Mouse (Mus musculus): ENCODE results near the gene Dot1l. TPM values are rescaled to one million over a fixed set of nuclear protein-coding genes. Genes with fewer than 3 reads are reported as not detected.

Dot1l gene
- total and polyA plus RNA-seq, 3 experiments, result 8.7 to 118 (median 105) TPM

DNA sequence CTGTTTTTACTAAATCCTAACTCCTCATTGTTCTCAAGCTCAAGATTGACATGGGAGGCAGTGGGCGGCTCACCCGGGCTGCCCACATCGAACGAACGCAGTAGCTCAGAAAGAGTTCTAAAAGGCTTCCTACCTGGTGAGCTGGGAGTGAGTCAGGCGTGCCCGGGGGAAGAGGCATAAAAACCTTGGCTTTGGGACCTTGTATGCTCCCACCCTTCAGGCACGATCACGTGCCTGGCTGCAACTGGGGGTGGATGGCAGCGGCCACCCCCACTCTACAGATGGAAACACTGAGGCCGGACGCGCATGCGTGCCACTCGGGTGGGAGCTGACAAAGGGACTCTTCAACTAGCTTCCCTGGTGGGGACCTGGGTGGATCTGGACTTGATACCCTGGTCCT, 87.3 kb downstream of the Dot1l start:
- Histone ChIP-seq H3K9me3 (replicated peaks) (no peaks in the 10 kb centered on the region), H3K36me3 (replicated peaks) (no peaks in the 10 kb centered on the region), H3K4me3 (ENCODE audit: low read depth, low read length) (no peak overlapping the region), H3K27me3 (ENCODE audit: insufficient read depth, low read length) (peaks cover 90% of the 10 kb centered on the region), H3K4me1 (ENCODE audit: insufficient read depth, low read depth, low read length) (peaks cover 11% of the 10 kb centered on the region)
- TF ChIP-seq POLR2AphosphoS5 (IDR thresholded peaks at IDR 0.05; ENCODE audit: insufficient replicate concordance, low read depth, low read length), result no peak
- TF ChIP-seq TAL1 (conservative IDR thresholded peaks at IDR 0.05; ENCODE audit: low read depth, low read length), result no peak
- TF ChIP-seq GATA2 (IDR thresholded peaks at IDR 0.05; ENCODE audit: borderline replicate concordance, low read depth, low read length), result no peak
- no peak for TF ChIP-seq CTCF (IDR thresholded peaks at IDR 0.05; ENCODE audit: low read depth, low read length)
- TF ChIP-seq GATA1 (IDR thresholded peaks at IDR 0.05; ENCODE audit: borderline replicate concordance, low read length), result no peak
- no peak for DNase-seq (ENCODE audit: low spot score)
- no peak for ATAC-seq (ENCODE audit: extremely low read depth, insufficient number of reproducible peaks, low FRiP score, poor library complexity, severe bottlenecking)

DNA sequence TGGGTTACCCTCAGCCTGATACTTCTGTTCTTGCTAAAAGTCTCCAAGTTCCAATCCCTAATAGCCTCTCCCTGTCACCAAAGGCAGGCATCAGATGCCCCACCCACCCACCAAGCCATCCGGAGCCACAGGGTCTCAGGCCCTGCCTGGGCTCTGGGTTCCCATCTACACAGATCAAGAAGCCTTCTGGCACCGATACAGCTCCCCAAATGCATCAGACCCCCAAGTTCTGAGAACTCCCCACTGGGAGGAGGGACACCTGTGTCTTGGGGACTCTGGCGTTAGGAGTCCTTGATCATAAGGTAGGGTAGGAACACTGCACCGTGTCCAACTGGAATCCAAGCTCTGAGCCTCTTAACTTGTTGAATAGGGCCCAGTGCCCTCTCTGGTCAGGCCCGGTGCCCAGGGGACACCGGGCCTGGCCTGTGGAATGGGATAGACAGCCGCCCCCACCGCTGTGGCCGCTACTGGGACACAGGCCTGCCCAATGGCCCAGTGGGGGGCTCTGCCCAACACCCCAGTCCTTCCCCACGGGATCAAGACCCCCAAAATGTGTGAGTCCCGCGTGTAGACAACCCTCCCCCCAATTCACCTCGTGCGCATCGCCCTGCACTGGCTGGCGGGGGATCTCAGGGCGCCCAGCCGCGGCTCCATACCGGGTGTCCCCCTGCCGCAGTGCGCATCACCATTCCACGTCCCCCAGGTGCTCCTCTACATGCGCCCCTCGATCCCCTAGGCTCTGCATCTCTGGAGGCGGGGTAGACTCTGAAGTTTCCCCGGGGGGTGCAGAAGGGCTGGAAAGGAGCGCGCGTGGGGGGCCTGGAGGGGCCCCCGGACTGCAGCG, 88.3 kb downstream of the Dot1l start:
- no peaks in the 10 kb centered on the region for H3K9me3 ChIP-seq (replicated peaks)
- H3K27me3 ChIP-seq (ENCODE audit: insufficient read depth, low read length), result peaks cover 81% of the 10 kb centered on the region
- no peaks in the 10 kb centered on the region for H3K36me3 ChIP-seq (replicated peaks)
- H3K4me1 ChIP-seq (ENCODE audit: insufficient read depth, low read depth, low read length), result peaks cover 13% of the 10 kb centered on the region
- ATAC-seq (ENCODE audit: extremely low read depth, insufficient number of reproducible peaks, low FRiP score, poor library complexity, severe bottlenecking) (no peak), DNase-seq (ENCODE audit: low spot score) (no peak)
- TF ChIP-seq GATA2 (IDR thresholded peaks at IDR 0.05; ENCODE audit: borderline replicate concordance, low read depth, low read length) (no peak), POLR2AphosphoS5 (IDR thresholded peaks at IDR 0.05; ENCODE audit: insufficient replicate concordance, low read depth, low read length) (no peak), CTCF (IDR thresholded peaks at IDR 0.05; ENCODE audit: low read depth, low read length) (no peak), TAL1 (conservative IDR thresholded peaks at IDR 0.05; ENCODE audit: low read depth, low read length) (no peak), GATA1 (IDR thresholded peaks at IDR 0.05; ENCODE audit: borderline replicate concordance, low read length) (no peak)
- no peak overlapping the region for H3K4me3 ChIP-seq (ENCODE audit: low read depth, low read length)

DNA sequence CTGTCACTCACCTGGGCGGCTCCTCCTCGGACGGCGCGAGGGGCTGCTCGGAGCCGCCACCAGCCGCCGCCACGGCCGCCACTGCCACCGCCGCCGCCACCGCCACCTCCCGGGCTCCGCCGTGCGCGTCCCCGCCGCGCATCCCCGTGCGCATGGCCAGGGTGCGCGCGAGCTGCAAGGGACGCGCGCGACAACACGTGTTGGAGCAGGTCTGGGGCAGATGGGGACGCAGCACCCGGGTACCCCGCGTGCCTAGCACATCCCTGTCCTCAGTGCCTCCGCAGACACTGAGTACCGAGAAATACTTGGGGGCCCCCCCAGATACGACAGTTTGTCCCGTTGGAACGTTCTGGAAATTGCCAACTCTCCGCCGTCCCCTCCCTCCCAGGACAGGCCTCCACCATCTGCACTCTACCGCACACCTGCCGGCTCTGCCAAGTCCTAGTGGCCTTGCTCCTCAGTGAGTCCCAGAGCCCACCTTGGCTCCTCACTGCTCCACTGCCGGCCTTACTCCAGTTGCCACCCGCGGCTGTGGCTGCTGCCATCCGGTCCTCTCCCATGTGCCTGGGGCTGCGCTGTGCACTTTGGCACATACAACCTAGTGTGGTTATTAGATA, 89.0 kb downstream of the Dot1l start, which contains the start of gene Lingo3:
Lingo3 (minus strand) TSS at position 109 of the 617 bp plus-strand sequence.
- peaks cover 21% of the 10 kb centered on the region for H3K4me1 ChIP-seq (ENCODE audit: insufficient read depth, low read depth, low read length)
- peaks cover under 1% of the 10 kb centered on the region for H3K36me3 ChIP-seq (replicated peaks)
- no peak within 1 kb of the TSS for H3K4me3 ChIP-seq (ENCODE audit: low read depth, low read length)
- DNase-seq (ENCODE audit: low spot score) (no peak), ATAC-seq (ENCODE audit: extremely low read depth, insufficient number of reproducible peaks, low FRiP score, poor library complexity, severe bottlenecking) (no peak)
- H3K27me3 ChIP-seq (ENCODE audit: insufficient read depth, low read length), result peaks cover 75% of the 10 kb centered on the region
- TF ChIP-seq POLR2AphosphoS5 (IDR thresholded peaks at IDR 0.05; ENCODE audit: insufficient replicate concordance, low read depth, low read length), result no peak
- no peak for TF ChIP-seq TAL1 (conservative IDR thresholded peaks at IDR 0.05; ENCODE audit: low read depth, low read length)
- no peak for TF ChIP-seq GATA1 (IDR thresholded peaks at IDR 0.05; ENCODE audit: borderline replicate concordance, low read length)
- no peak for TF ChIP-seq CTCF (IDR thresholded peaks at IDR 0.05; ENCODE audit: low read depth, low read length)
- TF ChIP-seq GATA2 (IDR thresholded peaks at IDR 0.05; ENCODE audit: borderline replicate concordance, low read depth, low read length), result no peak
- no peaks in the 10 kb centered on the region for H3K9me3 ChIP-seq (replicated peaks)

Other genes starting within 250 kb of the Dot1l start
Only the 20 nearest of the 25 such genes appear.
- 37.5 and 39.4 TPM in 2 replicates for gene Scamp4, start 152.3 kb upstream of the Dot1l start, total RNA-seq (2014; fragmentation: Nextera tagmentation)
- gene Scamp4, start 152.3 kb upstream of the Dot1l start, total RNA-seq (2017), result 12.7 and 12.9 TPM in 2 replicates
- gene Scamp4, start 152.3 kb upstream of the Dot1l start, polyA plus RNA-seq (2012), result 72.8 and 87.0 TPM in 2 replicates
- not detected in 2 replicates for gene Adat3, start 152.3 kb upstream of the Dot1l start, total RNA-seq (2014; fragmentation: Nextera tagmentation)
- gene Adat3, start 152.3 kb upstream of the Dot1l start, total RNA-seq (2017), result 1.2 and 1.6 TPM in 2 replicates
- gene Adat3, start 152.3 kb upstream of the Dot1l start, polyA plus RNA-seq (2012), result 19.4 and 23.5 TPM in 2 replicates
- gene Gm49322, start 149.2 kb upstream of the Dot1l start, total RNA-seq (2014; fragmentation: Nextera tagmentation), result 1.1 and 2.2 TPM in 2 replicates
- gene Gm49322, start 149.2 kb upstream of the Dot1l start, total RNA-seq (2017), result 0.82 and 1.2 TPM in 2 replicates
- 2.4 and 2.8 TPM in 2 replicates for gene Gm49322, start 149.2 kb upstream of the Dot1l start, polyA plus RNA-seq (2012)
- 91.3 and 110 TPM in 2 replicates for gene Csnk1g2, start 132.4 kb upstream of the Dot1l start, total RNA-seq (2014; fragmentation: Nextera tagmentation)
- 189 and 193 TPM in 2 replicates for gene Csnk1g2, start 132.4 kb upstream of the Dot1l start, total RNA-seq (2017)
- gene Csnk1g2, start 132.4 kb upstream of the Dot1l start, polyA plus RNA-seq (2012), result 470 and 513 TPM in 2 replicates
- 11.1 and 19.7 TPM in 2 replicates for gene Btbd2, start 98.1 kb upstream of the Dot1l start, total RNA-seq (2014; fragmentation: Nextera tagmentation)
- gene Btbd2, start 98.1 kb upstream of the Dot1l start, total RNA-seq (2017), result 17.9 and 19.2 TPM in 2 replicates
- gene Btbd2, start 98.1 kb upstream of the Dot1l start, polyA plus RNA-seq (2012), result 96.3 and 102 TPM in 2 replicates
- 127 and 140 TPM in 2 replicates for gene Mknk2, start 77.1 kb upstream of the Dot1l start, total RNA-seq (2014; fragmentation: Nextera tagmentation)
- gene Mknk2, start 77.1 kb upstream of the Dot1l start, total RNA-seq (2017), result 70.4 and 72.2 TPM in 2 replicates
- 455 and 521 TPM in 2 replicates for gene Mknk2, start 77.1 kb upstream of the Dot1l start, polyA plus RNA-seq (2012)
- gene Mob3a, start 53.2 kb upstream of the Dot1l start, total RNA-seq (2014; fragmentation: Nextera tagmentation), result 44.4 and 52.8 TPM in 2 replicates
- 53.8 and 61.8 TPM in 2 replicates for gene Mob3a, start 53.2 kb upstream of the Dot1l start, total RNA-seq (2017)
- gene Mob3a, start 53.2 kb upstream of the Dot1l start, polyA plus RNA-seq (2012), result 45.8 and 54.2 TPM in 2 replicates
- gene Izumo4, start 53.0 kb upstream of the Dot1l start, total RNA-seq (2014; fragmentation: Nextera tagmentation), result 2.3 and 7.4 TPM in 2 replicates
- 5.9 and 10.3 TPM in 2 replicates for gene Izumo4, start 53.0 kb upstream of the Dot1l start, total RNA-seq (2017)
- 7.5 and 8.2 TPM in 2 replicates for gene Izumo4, start 53.0 kb upstream of the Dot1l start, polyA plus RNA-seq (2012)
- gene Ap3d1, start 12.9 kb upstream of the Dot1l start, total RNA-seq (2014; fragmentation: Nextera tagmentation), result 121 and 133 TPM in 2 replicates
- gene Ap3d1, start 12.9 kb upstream of the Dot1l start, total RNA-seq (2017), result 72.3 and 88.3 TPM in 2 replicates
- gene Ap3d1, start 12.9 kb upstream of the Dot1l start, polyA plus RNA-seq (2012), result 37.4 and 39.4 TPM in 2 replicates
- 142 and 172 TPM in 2 replicates for gene Sf3a2, start 43.0 kb downstream of the Dot1l start, total RNA-seq (2014; fragmentation: Nextera tagmentation)
- gene Sf3a2, start 43.0 kb downstream of the Dot1l start, total RNA-seq (2017), result 8.7 and 9.9 TPM in 2 replicates
- 652 and 920 TPM in 2 replicates for gene Sf3a2, start 43.0 kb downstream of the Dot1l start, polyA plus RNA-seq (2012)
- 122 and 192 TPM in 2 replicates for gene Plekhj1, start 43.4 kb downstream of the Dot1l start, total RNA-seq (2014; fragmentation: Nextera tagmentation)
- 58.1 and 68.0 TPM in 2 replicates for gene Plekhj1, start 43.4 kb downstream of the Dot1l start, total RNA-seq (2017)
- 285 and 325 TPM in 2 replicates for gene Plekhj1, start 43.4 kb downstream of the Dot1l start, polyA plus RNA-seq (2012)
- gene Amh, start 50.0 kb downstream of the Dot1l start, total RNA-seq (2014; fragmentation: Nextera tagmentation), result 1.7 and 1.8 TPM in 2 replicates
- 0.17 and 0.27 TPM in 2 replicates for gene Amh, start 50.0 kb downstream of the Dot1l start, total RNA-seq (2017)
- gene Amh, start 50.0 kb downstream of the Dot1l start, polyA plus RNA-seq (2012), result 1.6 and 1.8 TPM in 2 replicates
- not detected in 2 replicates for gene Jsrp1, start 58.3 kb downstream of the Dot1l start, total RNA-seq (2014; fragmentation: Nextera tagmentation)
- not detected in 2 replicates for gene Jsrp1, start 58.3 kb downstream of the Dot1l start, total RNA-seq (2017)
- gene Jsrp1, start 58.3 kb downstream of the Dot1l start, polyA plus RNA-seq (2012), result 0.07 and 0.09 TPM in 2 replicates
- 310 and 444 TPM in 2 replicates for gene Oaz1, start 71.5 kb downstream of the Dot1l start, total RNA-seq (2014; fragmentation: Nextera tagmentation)
- 228 and 347 TPM in 2 replicates for gene Oaz1, start 71.5 kb downstream of the Dot1l start, total RNA-seq (2017)
- gene Oaz1, start 71.5 kb downstream of the Dot1l start, polyA plus RNA-seq (2012), result 1,655 and 2,091 TPM in 2 replicates
- not detected in 2 replicates for gene Lingo3, start 88.8 kb downstream of the Dot1l start, total RNA-seq (2014; fragmentation: Nextera tagmentation)
- 0.05 and 0.06 TPM in 2 replicates for gene Lingo3, start 88.8 kb downstream of the Dot1l start, total RNA-seq (2017)
- not detected in 2 replicates for gene Lingo3, start 88.8 kb downstream of the Dot1l start, polyA plus RNA-seq (2012)
- gene Lsm7, start 100.0 kb downstream of the Dot1l start, total RNA-seq (2014; fragmentation: Nextera tagmentation), result 51.2 and 53.5 TPM in 2 replicates
- gene Lsm7, start 100.0 kb downstream of the Dot1l start, total RNA-seq (2017), result 282 and 373 TPM in 2 replicates
- gene Lsm7, start 100.0 kb downstream of the Dot1l start, polyA plus RNA-seq (2012), result 226 and 269 TPM in 2 replicates
- gene Sppl2b, start 100.1 kb downstream of the Dot1l start, total RNA-seq (2014; fragmentation: Nextera tagmentation), result 46.0 and 55.1 TPM in 2 replicates
- 18.0 and 22.1 TPM in 2 replicates for gene Sppl2b, start 100.1 kb downstream of the Dot1l start, total RNA-seq (2017)
- gene Sppl2b, start 100.1 kb downstream of the Dot1l start, polyA plus RNA-seq (2012), result 76.6 and 92.5 TPM in 2 replicates
- not detected in 2 replicates for gene Tmprss9, start 116.6 kb downstream of the Dot1l start, total RNA-seq (2014; fragmentation: Nextera tagmentation)
- 0.05 and 0.06 TPM in 2 replicates for gene Tmprss9, start 116.6 kb downstream of the Dot1l start, total RNA-seq (2017)
- gene Tmprss9, start 116.6 kb downstream of the Dot1l start, polyA plus RNA-seq (2012), result 0.02 TPM in 1 of 2 replicates, not detected in the other
- gene Timm13, start 145.8 kb downstream of the Dot1l start, total RNA-seq (2014; fragmentation: Nextera tagmentation), result 34.0 and 51.2 TPM in 2 replicates
- 70.4 and 75.5 TPM in 2 replicates for gene Timm13, start 145.8 kb downstream of the Dot1l start, total RNA-seq (2017)
- gene Timm13, start 145.8 kb downstream of the Dot1l start, polyA plus RNA-seq (2012), result 295 and 345 TPM in 2 replicates
- 3.0 and 3.1 TPM in 2 replicates for gene Lmnb2, start 163.0 kb downstream of the Dot1l start, total RNA-seq (2014; fragmentation: Nextera tagmentation)
- 4.8 and 5.5 TPM in 2 replicates for gene Lmnb2, start 163.0 kb downstream of the Dot1l start, total RNA-seq (2017)
- 10.2 and 11.9 TPM in 2 replicates for gene Lmnb2, start 163.0 kb downstream of the Dot1l start, polyA plus RNA-seq (2012)

All from G1E (cell line).